Mouse (Mus musculus): ENCODE results near the gene Prrg2. TPM values are rescaled to one million over a fixed set of nuclear protein-coding genes. Genes with fewer than 3 reads are reported as not detected.

Gene Prrg2
- total RNA-seq, 4 experiments from 2014 or later: 7.2 to 13.3 (median 10.6) TPM

DNA sequence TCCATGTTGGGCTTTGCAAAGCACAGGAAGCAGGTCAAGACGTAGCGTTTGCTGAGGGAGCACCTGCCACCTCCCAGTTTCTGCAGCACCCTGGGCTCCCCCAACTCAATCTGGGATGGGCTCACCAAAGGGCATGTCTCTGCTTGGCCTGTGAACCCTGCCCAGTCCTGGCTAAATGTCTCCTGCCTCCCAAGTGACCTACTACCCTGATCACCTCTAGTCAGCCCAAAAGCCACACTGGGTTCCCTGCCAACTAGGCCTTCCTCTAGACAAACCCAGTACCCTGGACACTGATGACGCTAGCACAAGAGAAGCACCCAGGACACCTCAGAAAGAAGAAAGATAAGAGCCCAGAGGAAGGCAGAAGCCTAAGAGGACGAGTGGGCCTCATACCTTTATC lies 49.7 kb downstream of the Prrg2 start:
- DNase-seq (ENCODE audit: low spot score in 2 of 2): no peak

DNA sequence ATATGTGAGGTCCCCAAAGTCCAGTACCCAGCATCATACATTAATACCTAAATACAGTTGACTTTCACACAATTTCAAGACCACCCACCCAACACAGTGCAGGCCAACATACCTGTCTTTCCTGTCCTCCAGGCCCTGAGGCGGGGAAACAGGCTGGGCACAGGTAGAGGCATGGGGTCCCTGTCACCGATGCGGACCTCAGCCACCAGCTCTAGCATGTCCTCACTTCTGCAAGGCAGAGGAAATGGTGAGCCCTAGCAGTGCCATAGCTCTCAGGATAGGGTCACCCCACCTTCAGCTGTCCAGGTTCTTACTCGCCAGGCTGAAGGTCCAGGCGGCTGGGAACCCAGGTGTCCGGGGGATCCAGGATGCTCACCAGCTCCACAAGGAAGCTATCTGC lies 50.5 kb downstream of the Prrg2 start:
- no peak for DNase-seq (ENCODE audit: low spot score in 2 of 2)

DNA sequence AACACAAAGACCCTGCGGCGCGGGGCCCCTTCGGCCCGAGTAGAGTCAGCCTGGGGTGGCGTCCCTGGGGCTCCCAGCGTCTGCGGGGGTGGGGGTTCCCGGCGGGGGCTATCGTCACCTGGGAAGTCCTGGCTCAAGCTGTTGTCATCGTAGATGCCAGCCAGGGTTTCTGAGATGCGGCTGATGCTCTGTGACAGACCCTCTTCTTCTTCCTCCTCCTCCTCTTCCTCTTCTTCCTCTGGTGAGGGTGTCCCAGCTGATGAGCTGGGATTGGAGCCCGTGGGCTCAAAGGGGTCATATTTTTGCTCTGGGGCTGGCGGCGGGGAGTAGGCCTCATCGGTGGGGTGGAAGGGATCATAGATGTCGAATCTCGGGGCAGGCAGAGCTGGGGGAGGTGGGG lies 54.1 kb downstream of the Prrg2 start:
- DNase-seq (ENCODE audit: low spot score in 2 of 2): no peak

DNA sequence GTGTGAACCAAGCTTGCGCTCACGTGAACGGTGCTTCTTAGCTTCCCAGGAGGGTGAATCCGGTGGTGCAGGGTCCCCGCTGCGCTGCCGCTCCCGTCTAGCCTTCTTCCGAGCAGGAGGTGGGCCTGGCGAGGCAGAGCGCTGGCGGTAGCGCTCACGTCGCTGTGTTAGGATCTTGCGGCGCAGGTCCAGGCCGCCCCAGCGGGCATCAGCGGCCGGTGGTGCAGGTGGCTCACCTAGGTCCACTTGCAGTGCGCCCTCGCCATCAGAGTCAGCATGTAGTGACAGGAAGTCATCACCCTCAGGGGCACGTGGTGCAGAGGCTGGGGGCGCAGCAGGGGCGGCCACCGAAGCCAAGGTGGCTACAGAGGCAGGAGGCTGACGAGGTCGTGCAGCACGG lies 54.6 kb downstream of the Prrg2 start:
- DNase-seq (ENCODE audit: low spot score in 2 of 2): no peak

DNA sequence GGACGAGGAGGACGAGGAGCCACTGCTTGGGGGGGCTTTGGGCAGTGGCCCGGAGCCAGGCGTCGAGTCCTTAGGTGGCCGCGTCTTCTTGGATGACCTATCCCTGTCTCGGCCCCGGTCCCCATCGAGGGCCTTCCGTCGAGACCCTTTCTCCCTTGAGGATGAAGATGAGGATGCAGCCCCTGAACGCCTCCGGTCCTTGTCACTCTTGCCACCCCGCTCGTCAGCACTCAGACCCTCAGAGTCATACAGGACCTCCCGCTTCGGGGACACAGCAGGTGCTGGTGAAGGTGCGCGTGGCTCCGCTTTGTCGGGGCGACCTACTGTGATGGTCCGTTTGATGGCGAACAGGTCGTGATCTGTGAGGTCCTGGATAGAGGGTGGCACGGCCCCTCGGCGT lies 55.3 kb downstream of the Prrg2 start:
- no peak for DNase-seq (ENCODE audit: low spot score in 2 of 2)

DNA sequence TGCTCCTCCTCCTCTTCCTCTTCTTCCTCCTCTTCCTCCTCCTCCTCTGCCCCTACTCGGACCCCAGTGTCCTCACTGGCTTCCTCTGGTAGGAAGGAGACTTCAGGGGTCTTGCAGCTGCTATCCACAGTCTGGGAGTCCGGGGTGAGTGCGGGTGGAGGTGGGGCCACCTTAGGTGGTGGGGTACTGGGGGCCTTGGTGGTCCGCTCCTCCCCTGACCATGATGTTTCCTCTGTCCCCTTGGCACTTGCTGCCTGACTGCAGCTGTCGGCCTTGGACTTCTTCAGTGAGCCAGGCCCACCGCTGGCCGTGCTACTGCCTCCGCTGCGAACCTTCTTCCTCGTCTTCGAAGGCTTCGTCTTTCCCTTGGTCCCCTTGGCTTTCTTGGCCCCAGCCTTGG lies 56.0 kb downstream of the Prrg2 start:
- no peak for DNase-seq (ENCODE audit: low spot score in 2 of 2)

DNA sequence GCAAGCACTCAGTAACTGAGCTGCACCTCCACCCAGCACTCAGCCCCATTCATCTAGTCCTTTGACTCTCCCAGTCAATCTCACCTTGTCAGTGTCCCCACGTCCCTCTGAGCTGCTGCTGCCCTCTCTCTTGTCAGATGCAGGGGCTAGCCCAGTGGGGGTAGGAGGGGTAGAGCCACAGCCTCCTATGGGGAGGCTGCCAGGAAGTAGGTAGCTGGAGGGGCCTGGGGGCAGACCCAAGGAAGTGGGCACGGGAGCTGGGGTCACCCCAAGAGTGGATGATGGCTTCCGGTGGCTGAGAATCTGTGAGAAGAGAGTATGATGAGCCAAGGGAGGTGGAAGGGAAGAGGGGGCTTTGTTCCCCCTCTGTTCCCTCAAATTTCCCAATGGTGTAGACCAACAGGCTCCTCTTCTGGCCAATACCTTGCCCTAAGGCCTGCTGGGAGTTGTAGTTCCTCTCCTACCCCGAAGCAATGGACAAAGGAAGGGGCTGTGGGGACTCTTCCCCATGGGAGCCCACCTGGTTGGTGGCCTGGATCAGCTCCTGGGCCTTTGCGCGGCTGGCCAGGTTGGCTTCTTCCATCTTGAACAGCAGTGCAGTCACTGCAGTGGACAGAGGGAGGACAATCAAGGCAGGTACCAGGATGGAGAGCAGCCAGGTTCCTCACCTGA lies 57.0 kb downstream of the Prrg2 start:
- DNase-seq (ENCODE audit: low spot score in 2 of 2): no peak

DNA sequence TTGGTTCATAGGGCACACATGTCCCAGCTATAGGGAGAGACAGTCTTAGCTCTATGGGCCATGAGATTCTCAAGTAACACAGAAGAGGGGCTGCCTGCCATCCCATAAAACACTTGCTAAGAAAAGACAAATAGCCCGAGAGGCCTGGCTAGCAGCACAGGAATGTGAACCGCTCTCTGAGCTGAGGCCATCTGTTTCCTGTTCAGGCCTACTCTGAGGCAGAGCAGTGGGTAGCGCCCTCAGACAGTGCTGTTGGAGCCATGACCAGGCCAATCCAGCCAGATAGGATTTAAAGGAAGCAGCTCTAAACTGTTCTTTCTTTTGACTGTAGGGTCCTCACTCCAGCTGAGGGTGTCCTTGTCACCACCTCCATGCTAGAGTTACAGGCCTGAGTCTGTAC lies 57.9 kb downstream of the Prrg2 start:
- no peak for DNase-seq (ENCODE audit: low spot score in 2 of 2)

Small RNA genes lying within 50 kb of the gene (microRNA-seq; reads per million reads assigned to microRNA genes)
- not detected for gene Mir7054

Other genes with a start within 250 kb of the Prrg2 start
- gene Nup62, start 246.6 kb downstream of the Prrg2 start, total RNA-seq (2022): 10 to 100 TPM; 18.8 to 25.8 (median 22.7) TPM
- gene Il4i1, start 246.3 kb downstream of the Prrg2 start, total RNA-seq (2022): 1 to 10 TPM; 1.8 to 4.4 (median 2.6) TPM
- gene Atf5, start 246.0 kb downstream of the Prrg2 start, total RNA-seq (2022): 10 to 100 TPM; 71.2 to 97.1 (median 77.4) TPM
- 100 to 1,000 TPM; 139 to 158 (median 141) TPM for gene Akt1s1, start 213.7 kb downstream of the Prrg2 start, total RNA-seq (2022)
- 10 to 100 TPM; 58.9 to 71.3 (median 63.3) TPM for gene Tbc1d17, start 213.6 kb downstream of the Prrg2 start, total RNA-seq (2022)
- gene Pnkp, start 205.5 kb downstream of the Prrg2 start, total RNA-seq (2022): 10 to 100 TPM; 21.2 to 23.9 (median 22.4) TPM
- gene Ptov1, start 192.9 kb downstream of the Prrg2 start, total RNA-seq (2022): 100 to 1,000 TPM; 146 to 178 (median 160) TPM
- gene Med25, start 170.0 kb downstream of the Prrg2 start, total RNA-seq (2022): 10 to 100 TPM; 64.0 to 79.1 (median 71.0) TPM
- gene Fuz, start 166.6 kb downstream of the Prrg2 start, total RNA-seq (2022): 10 to 100 TPM; 17.4 to 27.1 (median 18.7) TPM
- 10 to 100 TPM; 63.5 to 67.9 (median 65.5) TPM for gene Ap2a1, start 133.2 kb downstream of the Prrg2 start, total RNA-seq (2022)
- not detected for gene Tsks, start 119.5 kb downstream of the Prrg2 start, total RNA-seq (2022)
- 1 to 10 TPM in 1 of 4 experiments, under 1 TPM in 3; 0.61 to 1.3 (median 0.71) TPM for gene Cpt1c, start 87.8 kb downstream of the Prrg2 start, total RNA-seq (2022)
- gene Prmt1, start 76.1 kb downstream of the Prrg2 start, total RNA-seq (2022): 100 to 1,000 TPM; 144 to 162 (median 152) TPM
- 10 to 100 TPM; 13.5 to 22.2 (median 17.9) TPM for gene Irf3, start 65.0 kb downstream of the Prrg2 start, total RNA-seq (2022)
- gene Bcl2l12, start 64.0 kb downstream of the Prrg2 start, total RNA-seq (2022): 10 to 100 TPM in 1 of 4 experiments, 1 to 10 TPM in 3; 8.2 to 13.0 (median 9.4) TPM
- 10 to 100 TPM; 43.2 to 50.7 (median 48.4) TPM for gene Scaf1, start 46.3 kb downstream of the Prrg2 start, total RNA-seq (2022)
- gene Rras, start 44.7 kb downstream of the Prrg2 start, total RNA-seq (2022): 10 to 100 TPM; 20.1 to 25.7 (median 21.3) TPM
- gene Prr12, start 9.8 kb downstream of the Prrg2 start, total RNA-seq (2022): 10 to 100 TPM; 15.3 to 17.5 (median 15.9) TPM
- gene Nosip, start 248 bp downstream of the Prrg2 start, total RNA-seq (2022): 10 to 100 TPM; 24.5 to 31.0 (median 28.2) TPM
- gene Rcn3, start 29.5 kb upstream of the Prrg2 start, total RNA-seq (2022): 10 to 100 TPM in 1 of 4 experiments, 1 to 10 TPM in 3; 4.1 to 10.2 (median 7.5) TPM
- gene Fcgrt, start 41.2 kb upstream of the Prrg2 start, total RNA-seq (2022): 10 to 100 TPM; 23.8 to 37.0 (median 30.0) TPM
- gene Rps11, start 61.8 kb upstream of the Prrg2 start, total RNA-seq (2022): 100 to 1,000 TPM; 471 to 554 (median 519) TPM
- gene Rpl13a, start 66.1 kb upstream of the Prrg2 start, total RNA-seq (2022): 100 to 1,000 TPM; 647 to 843 (median 690) TPM
- gene Gm45713, start 73.6 kb upstream of the Prrg2 start, total RNA-seq (2022): not detected
- 1 to 10 TPM in 3 of 4 experiments, under 1 TPM in 1; 0.94 to 2.7 (median 2.3) TPM for gene Flt3l, start 73.8 kb upstream of the Prrg2 start, total RNA-seq (2022)
- 10 to 100 TPM; 34.6 to 42.1 (median 38.3) TPM for gene Pih1d1, start 91.6 kb upstream of the Prrg2 start, total RNA-seq (2022)
- 10 to 100 TPM; 10.4 to 16.9 (median 13.7) TPM for gene Aldh16a1, start 91.9 kb upstream of the Prrg2 start, total RNA-seq (2022)
- under 1 TPM; 0.21 to 0.39 (median 0.31) TPM for gene Slc17a7, start 101.3 kb upstream of the Prrg2 start, total RNA-seq (2022)
- gene Gfy, start 116.9 kb upstream of the Prrg2 start, total RNA-seq (2022): not detected
- not detected for gene Pth2, start 118.3 kb upstream of the Prrg2 start, total RNA-seq (2022)
- under 1 TPM in 1 of 4 experiments, not detected in 3; 0.25 TPM for gene Ccdc155, start 142.2 kb upstream of the Prrg2 start, total RNA-seq (2022)
- gene Dkkl1, start 149.5 kb upstream of the Prrg2 start, total RNA-seq (2022): not detected
- gene Tead2, start 153.1 kb upstream of the Prrg2 start, total RNA-seq (2022): 1 to 10 TPM in 3 of 4 experiments, under 1 TPM in 1; 0.77 to 3.1 (median 1.7) TPM
- gene Cd37, start 176.4 kb upstream of the Prrg2 start, total RNA-seq (2022): 1 to 10 TPM in 3 of 4 experiments, under 1 TPM in 1; 0.15 to 2.0 (median 1.2) TPM
- not detected for gene Slc6a16, start 178.4 kb upstream of the Prrg2 start, total RNA-seq (2022)
- not detected for gene Slc6a21, start 214.8 kb upstream of the Prrg2 start, total RNA-seq (2022)